32 mouse cellular contexts compared by ENCODE assay signal in the genomic region with DNA sequence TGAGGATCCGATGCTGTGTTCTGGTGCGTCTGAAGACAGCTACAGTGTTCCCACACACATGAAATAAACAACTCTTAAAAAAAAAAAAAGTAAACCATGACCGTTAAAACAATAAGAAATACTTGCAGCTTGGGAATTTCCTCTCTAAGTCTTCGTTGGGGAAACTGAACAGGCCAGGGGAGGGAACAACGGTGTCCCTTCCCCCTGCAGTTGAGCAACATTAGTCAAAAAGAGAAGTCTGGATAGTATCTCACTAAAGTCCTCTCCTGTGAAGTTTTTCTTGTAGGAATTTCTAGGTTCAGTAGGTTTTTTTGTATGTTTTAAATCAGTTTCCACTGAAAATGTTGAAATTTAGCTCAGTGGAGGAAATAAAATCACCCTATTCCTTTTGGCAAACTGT. TPM values are rescaled to one million over a fixed set of nuclear protein-coding genes. Genes with fewer than 3 reads are reported as not detected.
DNase-seq lines count a peak whose midpoint lies in the region; ATAC-seq and TF ChIP-seq lines count a peak whose summit lies in the region.
"Had no signal": no experiment of that assay in that cellular context is flagged by ENCODE, and none has a peak within 500 bp of the region (broad histone marks: within the 10 kb centered on the region; RNA-seq: fewer than 3 reads in every experiment).

No protein-coding gene starts in this region.

- 0 out of 2 replicates have a peak, but pooled peaks cover 3% of the 10 kb centered on the region for H3K4me1 ChIP-seq in liver, embryonic 13.5 days (replicated peaks)
- no peaks in the 10 kb centered on the region for H3K4me1 ChIP-seq in liver, embryonic 11.5 days (replicated peaks; ENCODE audit: control insufficient read depth, insufficient read depth, low read length)
- peaks cover 2% of the 10 kb centered on the region; the same call in 1 of the 2 replicates for H3K4me1 ChIP-seq in bone marrow, adult 2 months (ENCODE audit: control insufficient read depth, insufficient read depth, low read length)
- H3K4me1 ChIP-seq: embryonic facial prominence, embryonic 13.5 days; forebrain, embryonic 10.5 days; forebrain, embryonic 15.5 days; hindbrain, embryonic 12.5 days; intestine, embryonic 15.5 days; limb, embryonic 15.5 days; stomach, embryonic 15.5 days had no signal

- no peaks in the 10 kb centered on the region for H3K27me3 ChIP-seq in liver, embryonic 13.5 days
- H3K27me3 ChIP-seq in liver, embryonic 11.5 days (replicated peaks; ENCODE audit: control insufficient read depth, insufficient read depth, low read length) = no peaks in the 10 kb centered on the region
- H3K27me3 ChIP-seq: embryonic facial prominence, embryonic 13.5 days; forebrain, embryonic 15.5 days; hindbrain, embryonic 12.5 days; intestine, embryonic 15.5 days; limb, embryonic 15.5 days; megakaryocyte, embryonic 14.5 days; stomach, embryonic 15.5 days had no signal

- ATAC-seq in liver, embryonic 13.5 days (ENCODE audit: low read depth) = no peak
- ATAC-seq in liver, embryonic 11.5 days (replicated peaks; ENCODE audit: low FRiP score) = no peak
- ATAC-seq in common myeloid progenitor, adult 5-6 weeks (replicated peaks; ENCODE audit: low read depth, poor library complexity, severe bottlenecking) = peak; percentile 61
- ATAC-seq in megakaryocyte, adult 5-6 weeks (ENCODE audit: poor library complexity, severe bottlenecking) = peak; percentile 44
- ATAC-seq: forebrain, embryonic 15.5 days; hindbrain, postnatal 0 days; intestine, embryonic 15.5 days had no signal

- TF ChIP-seq POLR2A in bone marrow, adult 2 months (IDR thresholded peaks at IDR 0.05; ENCODE audit: borderline replicate concordance, control insufficient read depth, low read depth, low read length) = no peak

- H3K27ac ChIP-seq in liver, embryonic 13.5 days = no peak overlapping the region; the same call in 1 of the 2 replicates
- no peak overlapping the region for H3K27ac ChIP-seq in liver, embryonic 11.5 days (ENCODE audit: low read depth, low read length)
- peak overlapping the region; percentile 73; the same call in 1 of the 2 replicates for H3K27ac ChIP-seq in bone marrow, adult 2 months (ENCODE audit: control insufficient read depth, insufficient read depth, low read depth, low read length, poor library complexity)
- H3K27ac ChIP-seq: embryonic facial prominence, embryonic 13.5 days; forebrain, embryonic 10.5 days; forebrain, embryonic 15.5 days; heart, embryonic 10.5 days; hindbrain, embryonic 12.5 days; hindbrain, postnatal 0 days; intestine, embryonic 15.5 days; kidney, postnatal 0 days; limb, embryonic 10.5 days; limb, embryonic 15.5 days; stomach, embryonic 15.5 days had no signal

- TF ChIP-seq CTCF in bone marrow, adult 2 months (IDR thresholded peaks at IDR 0.05; ENCODE audit: control insufficient read depth, insufficient read depth, low read length) = no peak

- H3K9me3 ChIP-seq in liver, embryonic 13.5 days (replicated peaks) = no peaks in the 10 kb centered on the region
- H3K9me3 ChIP-seq in liver, embryonic 11.5 days (ENCODE audit: control insufficient read depth, low read length) = no peaks in the 10 kb centered on the region
- H3K9me3 ChIP-seq: embryonic facial prominence, embryonic 13.5 days; forebrain, embryonic 10.5 days; forebrain, embryonic 15.5 days; heart, embryonic 10.5 days; hindbrain, embryonic 12.5 days; intestine, embryonic 15.5 days; limb, embryonic 10.5 days; limb, embryonic 15.5 days; megakaryocyte, embryonic 14.5 days; stomach, embryonic 15.5 days had no signal

- H3K4me2 ChIP-seq in liver, embryonic 13.5 days = 0 out of 2 replicates have a peak overlapping the region, but pooled peaks have one; percentile 8
- no peak overlapping the region for H3K4me2 ChIP-seq in liver, embryonic 11.5 days
- H3K4me2 ChIP-seq: embryonic facial prominence, embryonic 13.5 days; forebrain, embryonic 15.5 days; hindbrain, embryonic 12.5 days; intestine, embryonic 15.5 days; limb, embryonic 15.5 days; stomach, embryonic 15.5 days had no signal

- DNase-seq in liver, embryonic 13.5 days = no peak
- no peak for DNase-seq in liver, embryonic 11.5 days (ENCODE audit: low spot score)
- no peak for DNase-seq in adrenal gland, adult 8-10 months
- DNase-seq in left cerebral cortex, adult 8-10 months (ENCODE audit: low spot score in 2 of 2) = no peak
- DNase-seq: adrenal gland, postnatal 36 days; B cell, adult 2 months; cerebellum, adult 11 months; cerebellum, adult 9-10 months; cerebellum, postnatal 36 days; gastrocnemius, postnatal 10 days; heart, postnatal 36 days; kidney, adult 2 months; kidney, postnatal 4 days; midbrain, embryonic 14.5 days; retina, postnatal 1 day; right cerebral cortex, postnatal 14 days; thymus, postnatal 14 days had no signal

- no peak overlapping the region for H3K4me3 ChIP-seq in liver, embryonic 13.5 days (replicated peaks)
- H3K4me3 ChIP-seq in liver, embryonic 11.5 days (ENCODE audit: low read depth, low read length) = no peak overlapping the region
- H3K4me3 ChIP-seq in bone marrow, adult 2 months (replicated peaks; ENCODE audit: control insufficient read depth, low read depth, low read length) = peak overlapping the region; percentile 83
- H3K4me3 ChIP-seq: embryonic facial prominence, embryonic 13.5 days; forebrain, embryonic 10.5 days; forebrain, embryonic 15.5 days; heart, embryonic 10.5 days; hindbrain, embryonic 12.5 days; intestine, embryonic 15.5 days; limb, embryonic 10.5 days; limb, embryonic 15.5 days; stomach, embryonic 15.5 days had no signal

- 64% methylated on average over 5 of the region's 5 CpGs for WGBS in liver, embryonic 13.5 days (ENCODE audit: insufficient replicate concordance)
- 70% methylated on average over 5 of the region's 5 CpGs for WGBS in liver, embryonic 11.5 days
- 39% methylated on average over 5 of the region's 5 CpGs for WGBS in bone marrow, adult 2 months

- H3K9ac ChIP-seq in liver, embryonic 13.5 days = no peak overlapping the region
- H3K9ac ChIP-seq in liver, embryonic 11.5 days (ENCODE audit: low read depth, low read length) = no peak overlapping the region
- H3K9ac ChIP-seq: embryonic facial prominence, embryonic 13.5 days; forebrain, embryonic 15.5 days; hindbrain, embryonic 12.5 days; intestine, embryonic 15.5 days; limb, embryonic 15.5 days; stomach, embryonic 15.5 days had no signal

- H3K36me3 ChIP-seq in liver, embryonic 13.5 days = peaks cover 39% of the 10 kb centered on the region
- peaks cover 12% of the 10 kb centered on the region; the same call in 1 of the 2 replicates for H3K36me3 ChIP-seq in liver, embryonic 11.5 days (ENCODE audit: control insufficient read depth, insufficient read depth, low read length)

RNA-seq across cellular contexts. Expression of a gene that starts 1.9 kb away (rescaled TPM):
- polyA plus RNA-seq in liver, embryonic 13.5 days (2015; fragmentation: Nextera tagmentation; extraction: Ambion mirVana) = 6.8 and 7.7 TPM in 2 replicates
- polyA plus RNA-seq in liver, embryonic 11.5 days (2014; fragmentation: Nextera tagmentation; extraction: Ambion mirVana) = 8.4 and 10.2 TPM in 2 replicates
- 13.4 and 51.1 TPM in 2 replicates for polyA plus RNA-seq in bone marrow, adult 2 months (2011; ENCODE audit: insufficient read depth, insufficient read length, low replicate concordance, missing spikeins)
- total RNA-seq in common myeloid progenitor, adult 5-6 weeks (2017) = 38.5 and 43.5 TPM in 2 replicates
- 544 and 557 TPM in 2 replicates for total RNA-seq in megakaryocyte, adult 5-6 weeks (2015)
- 478 and 480 TPM in 2 replicates for total RNA-seq in megakaryocyte, adult 5-6 weeks (2017)
- total RNA-seq in adrenal gland, adult 8-10 months (2022) = 1 to 10 TPM; 2.0 to 4.3 (median 3.8) TPM
- total RNA-seq in left cerebral cortex, adult 8-10 months (2022) = 1 to 10 TPM in 1 of 4 experiments, under 1 TPM in 2, not detected in 1; 0.22 to 1.3 (median 0.98) TPM
- total RNA-seq: hindbrain, postnatal 0 days had no signal

RNA-seq across cellular contexts. Expression of a gene that starts 8.9 kb away (rescaled TPM):
- not detected in 2 replicates for polyA plus RNA-seq in liver, embryonic 13.5 days (2015; fragmentation: Nextera tagmentation; extraction: Ambion mirVana)
- 0.16 TPM in 1 of 2 replicates, not detected in the other for polyA plus RNA-seq in liver, embryonic 11.5 days (2014; fragmentation: Nextera tagmentation; extraction: Ambion mirVana)
- polyA plus RNA-seq in bone marrow, adult 2 months (2011; ENCODE audit: insufficient read depth, insufficient read length, low replicate concordance, missing spikeins) = not detected in 2 replicates
- total RNA-seq in common myeloid progenitor, adult 5-6 weeks (2017) = 0.15 and 1.2 TPM in 2 replicates
- 0.36 and 0.42 TPM in 2 replicates for total RNA-seq in megakaryocyte, adult 5-6 weeks (2015)
- 0.11 and 0.24 TPM in 2 replicates for total RNA-seq in megakaryocyte, adult 5-6 weeks (2017)
- total RNA-seq in adrenal gland, adult 8-10 months (2022) = 1 to 10 TPM in 2 of 4 experiments, under 1 TPM in 2; 0.58 to 1.3 (median 1.0) TPM
- total RNA-seq in left cerebral cortex, adult 8-10 months (2022) = under 1 TPM; 0.27 to 0.58 (median 0.31) TPM
- total RNA-seq: heart, postnatal 36 days had no signal
- polyA plus RNA-seq: forebrain, embryonic 15.5 days; limb, embryonic 10.5 days had no signal

RNA-seq across cellular contexts. Expression of a gene that starts 38.3 kb away (rescaled TPM):
- 50.9 and 59.3 TPM in 2 replicates for polyA plus RNA-seq in liver, embryonic 13.5 days (2015; fragmentation: Nextera tagmentation; extraction: Ambion mirVana)
- polyA plus RNA-seq in liver, embryonic 11.5 days (2014; fragmentation: Nextera tagmentation; extraction: Ambion mirVana) = 105 and 112 TPM in 2 replicates
- polyA plus RNA-seq in bone marrow, adult 2 months (2011; ENCODE audit: insufficient read depth, insufficient read length, low replicate concordance, missing spikeins) = 22.6 and 48.1 TPM in 2 replicates
- 78.2 and 95.5 TPM in 2 replicates for total RNA-seq in common myeloid progenitor, adult 5-6 weeks (2017)
- total RNA-seq in megakaryocyte, adult 5-6 weeks (2015) = 106 and 115 TPM in 2 replicates
- 138 and 164 TPM in 2 replicates for total RNA-seq in megakaryocyte, adult 5-6 weeks (2017)
- 100 to 1,000 TPM; 104 to 126 (median 113) TPM for total RNA-seq in adrenal gland, adult 8-10 months (2022)
- 100 to 1,000 TPM; 101 to 118 (median 101) TPM for total RNA-seq in left cerebral cortex, adult 8-10 months (2022)

Comparison
In these comparisons a context has a peak if more than half of its experiments do, and no peak if none do; other contexts are left out.
1. ATAC-seq: peak in common myeloid progenitor, adult 5-6 weeks (single experiment) and megakaryocyte, adult 5-6 weeks (single experiment); none in liver, embryonic 13.5 days (single experiment) and liver, embryonic 11.5 days (single experiment).
2. RNA of a gene that starts 1.9 kb away (total RNA-seq): 478 to 557 TPM in megakaryocyte, adult 5-6 weeks; 38.5 to 43.5 TPM in common myeloid progenitor, adult 5-6 weeks, 2.0 to 4.3 TPM in adrenal gland, adult 8-10 months and 0.22 to 1.3 TPM in left cerebral cortex, adult 8-10 months; every median in the first group is over 10 times any median in the second.